Mouse (Mus musculus) layer of hippocampus, adult 8-10 months (tissue): ENCODE data around the gene Gbf1. TPM values are rescaled to one million over a fixed set of nuclear protein-coding genes. Genes with fewer than 3 reads are reported as not detected.
"Not testable (repeated sequence)": the region's sequence is repeated elsewhere in the genome, so short reads cannot be mapped to it uniquely, and the experiment has no call there.

ENCODE experiments used
- DNase-seq, 2 experiments: peaks; one replicate each; pipeline ENCODE4 v3.0.0; 2022; ENCODE audit warnings: low spot score in 2 of 2
- total RNA-seq, 4 experiments: library from RNA; stranded (reverse); gene quantifications; 2 replicates each; pipeline ENCODE4 v1.2.4; 2022

Gbf1 gene
- total RNA-seq, 4 experiments from 2014 or later, result 82.5 to 103 (median 87.7) TPM

- DNase-seq, result no peak
Observed at GRCm38 (mm10) chr19:46147511-46148371, 4.6 kb upstream of the Gbf1 start, which contains the start of gene Pitx3. Pitx3 (minus strand) TSS chr19:46148326.

- no peak for DNase-seq
Observed at GRCm38 (mm10) chr19:46148372-46148760, 3.9 kb upstream of the Gbf1 start.

GRCm38 (mm10) chr19:46149091-46149490 lies 3.2 kb upstream of the Gbf1 start:
- no peak for DNase-seq

DNA sequence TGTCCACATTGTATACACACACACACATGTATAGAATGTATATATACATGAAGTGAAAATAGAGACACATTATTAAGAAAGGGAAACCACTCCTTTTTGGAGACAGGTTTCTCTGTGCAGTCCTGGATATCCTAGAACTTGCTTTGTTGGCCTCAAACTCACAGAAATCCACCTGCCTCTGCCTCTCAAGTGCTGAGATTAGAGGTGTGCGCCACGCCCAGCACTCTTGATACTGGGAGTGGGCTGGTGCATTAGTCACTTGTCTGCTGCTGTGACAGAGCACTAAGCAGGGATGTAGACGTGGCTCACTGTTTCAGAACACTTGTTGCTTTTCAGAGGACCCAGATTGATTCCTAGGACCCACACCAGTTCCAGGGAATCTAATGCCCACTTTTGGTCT lies 13.6 kb downstream of the Gbf1 start:
- DNase-seq, result no peak

DNA sequence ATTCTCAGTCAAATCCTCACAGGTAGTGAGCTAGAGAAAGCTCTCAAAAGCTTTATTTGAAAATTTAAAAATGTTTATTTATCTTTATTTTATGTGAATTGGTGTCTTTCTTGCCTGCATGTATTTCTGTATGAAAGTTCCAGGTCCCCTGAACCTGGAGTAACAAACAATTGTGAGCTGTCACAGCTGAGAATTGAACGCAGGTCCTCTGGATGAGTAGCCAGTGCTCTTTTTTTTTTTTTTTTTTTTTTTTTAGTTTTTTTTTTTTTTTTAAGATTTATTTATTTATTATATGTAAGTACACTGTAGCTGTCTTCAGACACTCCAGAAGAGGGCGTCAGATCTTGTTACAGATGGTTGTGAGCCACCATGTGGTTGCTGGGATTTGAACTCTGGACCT lies 14.9 kb downstream of the Gbf1 start:
- DNase-seq, result not testable (repeated sequence)

- no peak for DNase-seq
Observed at GRCm38 (mm10) chr19:46169396-46169795, 17.1 kb downstream of the Gbf1 start.

- no peak for DNase-seq
Observed at GRCm38 (mm10) chr19:46169913-46170312, 17.6 kb downstream of the Gbf1 start.

DNA sequence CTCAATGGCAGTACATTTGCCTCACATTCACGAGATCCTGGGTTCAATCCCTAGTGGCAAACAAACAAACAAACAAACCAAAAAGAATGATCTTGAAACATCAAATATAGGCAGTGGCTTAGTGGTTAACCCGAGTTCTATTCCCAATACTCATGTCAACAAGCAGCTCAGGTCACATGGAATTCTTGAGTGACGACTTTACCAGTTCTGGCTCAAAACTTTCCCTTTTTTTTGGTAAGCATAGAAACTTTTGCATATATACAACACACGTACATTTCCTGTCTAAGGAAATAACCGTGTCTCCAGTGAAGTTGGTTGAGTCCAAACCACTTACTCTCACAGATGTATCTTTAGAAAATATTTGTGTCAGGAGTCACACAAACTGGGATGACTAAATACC lies 20.2 kb downstream of the Gbf1 start:
- no peak for DNase-seq

DNA sequence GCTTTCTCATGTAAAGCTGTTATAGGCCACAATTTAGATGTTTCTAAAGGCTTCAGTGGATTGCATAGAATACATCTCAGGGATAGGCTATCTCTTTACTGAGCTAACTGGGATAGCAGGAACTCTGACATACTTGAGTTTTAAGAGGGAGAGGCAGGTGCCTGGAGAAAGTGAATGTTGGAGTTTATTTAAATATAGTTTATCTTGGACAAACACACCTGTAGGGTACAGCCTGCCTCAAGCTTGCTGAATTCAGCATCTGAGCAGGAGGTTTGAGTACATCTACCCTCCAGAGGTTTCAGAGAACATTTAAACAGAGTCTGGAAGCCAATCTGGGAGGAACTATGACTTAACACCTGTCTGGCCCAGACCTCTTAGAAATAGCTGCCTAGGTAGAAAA lies 22.9 kb downstream of the Gbf1 start:
- no peak for DNase-seq

DNA sequence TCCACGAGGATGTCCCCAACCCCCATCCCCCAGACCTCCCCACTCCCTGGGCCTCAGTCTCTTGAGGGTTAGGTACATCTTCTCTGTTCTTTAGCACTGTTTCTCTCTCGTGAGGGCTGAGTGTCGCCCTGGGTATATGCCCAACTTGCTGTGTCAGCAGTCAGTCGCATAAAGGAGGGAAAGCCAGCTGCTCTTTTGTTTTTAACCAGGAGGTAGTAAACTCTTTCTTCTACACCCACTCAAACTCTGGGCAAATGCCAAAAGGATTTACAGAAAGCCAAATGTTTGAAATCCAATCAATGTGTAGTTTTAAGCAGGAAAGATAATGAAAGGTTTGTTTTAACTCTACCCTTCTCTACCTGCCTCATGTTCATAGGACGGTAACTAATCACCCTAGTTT lies 24.7 kb downstream of the Gbf1 start:
- DNase-seq, result no peak

DNA sequence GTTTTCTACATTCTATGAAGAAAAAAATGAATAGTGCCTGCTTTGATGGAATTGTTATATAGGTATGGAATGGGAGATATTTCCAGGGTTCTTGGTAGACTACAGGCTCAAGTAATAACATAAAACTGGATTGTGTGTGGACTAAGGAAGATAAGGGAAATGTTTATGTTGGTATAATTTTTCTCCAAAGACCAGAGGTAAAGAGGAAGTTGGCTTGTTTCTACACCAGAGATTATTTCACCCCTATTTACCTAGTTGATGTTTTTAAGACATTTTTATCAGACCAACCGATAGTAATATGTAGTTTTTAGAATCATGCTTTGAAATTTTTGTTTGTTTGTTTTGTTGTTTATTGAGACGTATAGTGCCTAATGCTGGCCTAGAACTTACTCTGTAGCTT lies 28.0 kb downstream of the Gbf1 start:
- DNase-seq, result no peak

- DNase-seq, result no peak
Observed at GRCm38 (mm10) chr19:46182241-46182640, 29.9 kb downstream of the Gbf1 start.

DNA sequence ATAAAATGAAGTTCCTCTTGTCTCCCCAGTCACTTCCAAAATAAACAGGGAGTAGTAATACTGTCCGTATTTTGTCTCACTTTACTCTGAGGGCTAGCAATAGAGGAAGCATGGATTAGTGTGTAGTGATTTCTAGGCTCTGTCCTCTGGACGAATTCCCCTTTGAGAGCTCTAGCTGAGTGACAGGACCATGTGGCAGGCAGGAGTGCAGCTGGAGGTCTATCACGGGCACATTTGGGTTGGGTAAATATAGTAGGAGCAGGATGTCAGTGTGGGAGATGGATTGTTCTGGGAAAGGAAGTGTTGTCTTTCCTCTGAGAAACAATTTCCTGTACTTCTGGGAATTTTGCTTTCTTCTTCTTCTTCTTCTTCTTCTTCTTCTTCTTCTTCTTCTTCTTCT lies 34.3 kb downstream of the Gbf1 start:
- DNase-seq, result peak; percentile 9 to 14

GRCm38 (mm10) chr19:46187203-46187602 lies 34.9 kb downstream of the Gbf1 start:
- DNase-seq, result no peak

GRCm38 (mm10) chr19:46198293-46198692 lies 46.0 kb downstream of the Gbf1 start:
- no peak for DNase-seq

DNA sequence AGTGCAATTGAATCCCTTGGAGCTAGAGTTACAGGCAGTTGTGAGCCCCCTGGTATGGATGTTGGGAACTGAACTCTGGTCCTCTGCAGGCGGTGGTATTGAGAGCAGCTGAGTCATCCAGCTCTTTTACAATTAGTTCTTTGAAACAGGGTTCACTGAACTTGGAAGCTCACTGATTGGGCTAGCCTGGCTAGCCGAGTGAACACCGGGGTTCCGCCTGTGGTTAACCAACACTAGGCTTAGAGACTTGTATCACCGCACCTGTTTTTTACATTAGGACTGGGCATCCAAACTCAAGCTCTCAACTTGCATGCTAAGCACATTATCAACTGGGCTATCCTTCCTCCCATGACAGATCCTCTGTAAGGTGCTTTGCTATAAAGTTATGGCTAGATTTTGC lies 46.6 kb downstream of the Gbf1 start:
- no peak for DNase-seq

DNA sequence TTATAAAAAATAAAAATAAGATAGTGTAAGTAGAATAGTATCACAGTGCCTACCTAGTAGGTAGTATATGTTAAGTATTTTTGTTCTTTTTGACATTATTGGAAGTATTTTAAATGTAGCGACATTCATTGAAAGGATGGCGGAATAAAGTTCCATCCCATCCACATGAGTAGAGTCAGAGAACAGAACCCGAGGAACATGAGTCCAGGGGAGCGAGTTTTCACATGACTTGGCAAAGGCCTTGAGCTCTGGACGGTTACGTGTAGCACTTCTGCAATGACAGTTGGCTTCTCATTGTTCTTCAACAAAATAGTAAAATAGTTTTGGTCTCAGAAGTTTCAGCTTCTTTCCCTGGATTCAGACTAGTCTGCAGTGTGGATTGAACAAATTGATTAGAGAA lies 51.9 kb downstream of the Gbf1 start:
- no peak for DNase-seq

DNA sequence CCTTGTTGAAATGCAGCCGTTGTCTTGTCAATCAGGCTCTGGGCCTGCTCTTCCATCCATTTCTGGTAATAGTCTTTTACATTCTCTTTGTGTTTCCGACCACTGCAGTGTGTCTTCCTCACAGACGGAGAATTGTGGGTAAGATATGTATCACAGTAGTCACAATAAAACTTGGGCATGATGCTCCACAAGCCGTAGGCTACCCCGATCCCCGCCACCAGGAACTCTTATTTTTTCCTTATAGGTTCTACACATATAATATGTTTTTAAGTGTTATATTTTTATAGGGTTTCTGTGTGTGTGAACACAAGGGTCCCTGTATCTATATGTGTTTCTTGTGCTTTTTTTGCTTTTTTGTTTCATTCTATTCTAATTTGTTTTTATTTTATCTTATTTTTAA lies 53.4 kb downstream of the Gbf1 start:
- DNase-seq, result no peak

DNA sequence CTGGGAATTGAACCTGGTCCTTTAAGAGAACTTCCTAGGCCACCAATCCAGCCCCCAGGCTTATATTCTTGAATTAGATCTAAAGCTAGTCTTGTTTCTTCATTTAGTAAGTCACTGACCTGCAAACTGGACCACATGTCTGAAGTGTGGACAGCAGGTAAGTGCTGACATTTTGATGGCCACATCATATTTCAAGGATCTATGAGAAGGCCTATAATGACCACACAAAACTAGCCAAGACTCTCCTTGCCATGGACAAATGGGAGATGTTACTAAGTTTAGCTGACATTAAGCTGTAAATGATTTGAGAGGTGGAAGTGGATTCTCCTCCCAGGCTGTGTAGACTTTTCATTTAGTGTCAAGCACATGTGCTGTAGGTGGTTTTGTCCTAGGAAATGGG lies 58.6 kb downstream of the Gbf1 start:
- no peak for DNase-seq

DNA sequence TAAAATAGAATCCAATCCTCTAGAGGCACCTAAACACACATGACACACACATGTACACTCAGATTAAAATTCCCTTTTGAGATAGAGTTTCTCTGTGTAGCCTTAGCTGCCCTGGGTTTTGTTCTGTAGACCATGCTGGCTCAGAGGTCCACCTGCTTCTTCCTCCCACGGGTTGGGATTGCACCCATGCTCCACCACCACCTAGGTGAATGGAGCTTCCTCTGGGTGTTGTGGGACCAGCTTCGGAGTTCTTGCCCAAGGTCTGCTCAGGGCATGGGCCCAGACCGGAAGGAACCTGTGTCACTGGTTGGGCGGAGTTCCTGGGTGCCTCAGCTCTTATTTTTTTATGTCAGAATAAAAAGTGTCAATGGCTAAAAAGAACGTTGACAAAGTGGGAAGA lies 62.2 kb downstream of the Gbf1 start:
- DNase-seq, result no peak

DNA sequence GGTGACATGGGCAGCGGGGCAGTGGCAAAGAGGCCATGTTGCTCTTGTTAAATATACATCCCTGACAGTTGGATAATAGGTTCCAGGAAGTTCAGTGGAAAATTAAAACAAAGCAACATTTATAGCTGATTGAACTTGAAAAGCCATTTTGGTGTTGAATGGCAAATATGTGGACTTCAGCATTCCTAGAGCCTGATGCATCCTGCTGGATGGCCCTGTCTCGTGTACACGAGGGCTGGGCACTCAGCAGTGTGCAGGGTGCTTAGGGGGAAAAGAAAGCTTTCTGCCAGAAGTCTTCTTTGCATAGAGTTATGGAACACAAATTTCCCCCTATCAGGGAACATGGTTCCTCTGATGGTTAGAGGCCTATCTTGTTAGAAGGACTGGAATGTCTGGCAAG lies 63.1 kb downstream of the Gbf1 start:
- no peak for DNase-seq

- no peak for DNase-seq
Observed at GRCm38 (mm10) chr19:46216716-46217115, 64.4 kb downstream of the Gbf1 start.

- not testable (repeated sequence) for DNase-seq
Observed at GRCm38 (mm10) chr19:46217347-46217746, 65.0 kb downstream of the Gbf1 start.
